Mouse (Mus musculus): ENCODE data around the gene Tor2a. TPM values are rescaled to one million over a fixed set of nuclear protein-coding genes. Genes with fewer than 3 reads are reported as not detected.

The Tor2a gene
- total RNA-seq, 4 experiments from 2014 or later, result 7.8 to 10.1 (median 8.2) TPM

DNA sequence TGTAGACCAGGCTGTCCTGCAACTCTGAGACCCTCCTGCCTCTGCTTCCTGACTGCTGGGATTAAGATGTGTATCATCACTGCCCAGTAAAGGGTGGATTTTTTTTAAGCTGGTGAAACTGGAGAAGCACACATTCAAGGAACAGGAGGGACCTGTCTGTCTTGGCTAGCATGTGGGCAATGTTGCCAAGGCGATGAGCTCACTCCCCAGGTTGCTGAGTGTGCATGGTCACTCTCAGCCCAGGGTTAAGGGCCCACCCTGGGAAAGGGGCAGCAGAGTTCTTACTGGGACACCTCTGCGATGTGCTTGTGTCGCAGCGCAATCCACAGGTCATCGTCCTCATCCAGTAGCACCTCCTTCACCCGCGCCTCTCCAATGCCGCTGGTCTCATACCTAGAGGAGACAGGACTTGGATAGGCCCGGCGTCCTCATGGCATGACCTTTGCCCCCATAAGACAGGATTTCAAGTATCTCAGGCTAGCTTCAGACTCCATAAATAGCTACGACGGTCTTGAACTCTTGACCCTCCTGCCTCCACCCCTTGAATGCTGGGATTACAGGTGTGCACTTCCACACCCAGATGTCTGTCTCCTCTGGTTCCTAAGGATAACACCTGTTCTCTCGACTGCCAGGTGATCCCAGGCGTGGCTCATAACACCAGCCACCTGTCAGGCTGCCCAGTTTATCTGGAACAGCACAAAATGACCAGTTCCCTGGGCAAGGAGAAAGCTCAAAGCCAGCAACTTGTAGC, 52.0 kb downstream of the Tor2a start:
- DNase-seq (ENCODE audit: low spot score), result no peak

Small RNAs within 50 kb of the gene (microRNA-seq; reads per million reads assigned to microRNA genes)
- gene Mir2861 (not detected), gene Mir3960 (not detected)

Other genes starting within 250 kb of the Tor2a start
- 10 to 100 TPM in 1 of 4 experiments, 1 to 10 TPM in 3; 6.8 to 10.9 (median 8.6) TPM for gene Fam102a, start 221.9 kb upstream of the Tor2a start, total RNA-seq (2022)
- 10 to 100 TPM; 16.5 to 22.2 (median 18.6) TPM for gene Dpm2, start 186.4 kb upstream of the Tor2a start, total RNA-seq (2022)
- under 1 TPM in 1 of 4 experiments, not detected in 3; 0.34 TPM for gene Pip5kl1, start 182.4 kb upstream of the Tor2a start, total RNA-seq (2022)
- not detected for gene 9430097D07Rik, start 181.6 kb upstream of the Tor2a start, total RNA-seq (2022)
- gene St6galnac4, start 170.1 kb upstream of the Tor2a start, total RNA-seq (2022), result 10 to 100 TPM; 15.6 to 23.2 (median 20.7) TPM
- gene St6galnac6, start 157.5 kb upstream of the Tor2a start, total RNA-seq (2022), result 100 to 1,000 TPM; 102 to 131 (median 114) TPM
- 100 to 1,000 TPM; 656 to 809 (median 697) TPM for gene Ak1, start 135.5 kb upstream of the Tor2a start, total RNA-seq (2022)
- gene Eng, start 110.6 kb upstream of the Tor2a start, total RNA-seq (2022), result 100 to 1,000 TPM; 111 to 143 (median 126) TPM
- 1 to 10 TPM; 5.5 to 6.0 (median 5.8) TPM for gene Fpgs, start 53.1 kb upstream of the Tor2a start, total RNA-seq (2022)
- 10 to 100 TPM; 23.3 to 27.1 (median 25.7) TPM for gene Cdk9, start 44.2 kb upstream of the Tor2a start, total RNA-seq (2022)
- gene Sh2d3c, start 36.2 kb upstream of the Tor2a start, total RNA-seq (2022), result 10 to 100 TPM; 16.4 to 28.8 (median 21.7) TPM
- gene 6330409D20Rik, start 16.2 kb upstream of the Tor2a start, total RNA-seq (2022), result not detected
- under 1 TPM in 1 of 4 experiments, not detected in 3; 0.19 TPM for gene Ttc16, start 18.4 kb downstream of the Tor2a start, total RNA-seq (2022)
- gene Ptrh1, start 18.6 kb downstream of the Tor2a start, total RNA-seq (2022), result 1 to 10 TPM; 2.7 to 4.0 (median 3.2) TPM
- gene Cfap157, start 27.2 kb downstream of the Tor2a start, total RNA-seq (2022), result not detected
- 10 to 100 TPM in 3 of 4 experiments, 1 to 10 TPM in 1; 8.5 to 10.8 (median 10.5) TPM for gene Stxbp1, start 90.0 kb downstream of the Tor2a start, total RNA-seq (2022)
- gene Fam129b, start 118.9 kb downstream of the Tor2a start, total RNA-seq (2022), result 10 to 100 TPM; 19.1 to 26.8 (median 22.6) TPM
- gene Rpl12, start 204.3 kb downstream of the Tor2a start, total RNA-seq (2022), result 10 to 100 TPM; 56.3 to 66.1 (median 58.9) TPM
- gene Lrsam1, start 204.4 kb downstream of the Tor2a start, total RNA-seq (2022), result 10 to 100 TPM; 13.1 to 21.8 (median 17.5) TPM
- gene Slc2a8, start 224.8 kb downstream of the Tor2a start, total RNA-seq (2022), result 10 to 100 TPM; 15.2 to 20.2 (median 17.1) TPM